Comparison of ENCODE assay signal across 8 mouse cellular contexts in the genomic region with DNA sequence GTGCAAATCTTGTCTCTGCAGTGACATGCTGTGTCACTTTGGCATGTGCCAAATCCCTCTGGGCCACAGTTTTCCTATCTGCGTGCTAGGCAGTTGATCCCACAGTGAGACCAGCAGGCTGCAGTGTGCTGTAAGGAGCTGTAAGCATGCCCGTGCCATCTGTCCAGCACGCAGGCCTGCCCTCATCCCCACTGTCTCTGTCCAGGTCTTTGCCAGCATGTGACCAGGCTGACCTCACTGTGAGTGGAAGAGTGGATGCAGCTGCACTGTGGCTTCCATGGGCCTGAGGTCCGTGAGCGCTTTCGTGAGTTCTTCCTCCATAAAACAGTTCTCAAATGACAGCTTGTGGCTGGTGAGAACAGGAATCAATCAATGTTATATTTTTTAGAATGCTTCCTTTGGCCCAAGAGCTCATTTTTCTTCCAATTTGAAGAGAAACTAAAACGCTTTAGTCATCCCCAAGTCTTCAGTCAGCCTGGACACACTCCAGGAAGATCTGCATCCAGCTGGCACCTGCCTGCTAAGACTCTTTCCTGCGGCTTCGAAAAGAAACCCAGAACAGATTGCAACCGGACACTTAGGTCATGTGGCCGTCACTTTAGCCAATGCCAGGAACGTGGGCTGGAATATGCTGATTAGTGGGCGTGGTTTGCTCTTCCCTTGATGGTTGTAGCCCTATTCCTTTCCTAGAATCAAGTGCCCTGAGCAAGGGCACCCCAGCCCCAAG. TPM values are rescaled to one million over a fixed set of nuclear protein-coding genes. Genes with fewer than 3 reads are reported as not detected.
A peak's percentile ranks its signal among the peaks of the same experiment; 100 is the strongest.
DNase-seq lines count a peak whose midpoint lies in the region; ATAC-seq and TF ChIP-seq lines count a peak whose summit lies in the region.

No protein-coding gene starts in this region.

- no peaks in the 10 kb centered on the region for H3K36me3 ChIP-seq in hindbrain, embryonic 14.5 days (replicated peaks; ENCODE audit: control insufficient read depth, insufficient read depth)
- H3K36me3 ChIP-seq in lung, postnatal 0 days (ENCODE audit: insufficient read depth, low read length): no peaks in the 10 kb centered on the region

- H3K4me1 ChIP-seq in hindbrain, embryonic 14.5 days (replicated peaks; ENCODE audit: control insufficient read depth, insufficient read depth, low read length): peaks cover 24% of the 10 kb centered on the region
- no peaks in the 10 kb centered on the region for H3K4me1 ChIP-seq in lung, postnatal 0 days (ENCODE audit: insufficient read depth, low read depth, low read length)

- TF ChIP-seq CTCF in gastrocnemius, adult 2 months (IDR thresholded peaks at IDR 0.05): no peak
- TF ChIP-seq CTCF in lung, postnatal 0 days (IDR thresholded peaks at IDR 0.05): no peak

- H3K27me3 ChIP-seq in hindbrain, embryonic 14.5 days (ENCODE audit: control insufficient read depth, insufficient read depth, low read length): no peaks in the 10 kb centered on the region
- no peaks in the 10 kb centered on the region for H3K27me3 ChIP-seq in lung, postnatal 0 days (replicated peaks; ENCODE audit: insufficient read depth, low read length)

- WGBS in hindbrain, embryonic 14.5 days: 12% methylated on average over 13 of the region's 13 CpGs
- WGBS in lung, postnatal 0 days: 8% methylated on average over 13 of the region's 13 CpGs

- H3K4me3 ChIP-seq in gastrocnemius, adult 2 months: peak overlapping the region; percentile 62
- no peak overlapping the region for H3K4me3 ChIP-seq in hindbrain, embryonic 14.5 days (replicated peaks; ENCODE audit: low read length)
- H3K4me3 ChIP-seq in lung, postnatal 0 days (ENCODE audit: low read depth, low read length): no peak overlapping the region

- intact Hi-C loops in gastrocnemius, adult 2 months (cut with DNase I): loop anchor here (5.0 kb wide), 1 partner anchor 42 kb away; no protein-coding TSS in a partner anchor

- peak; percentile 91 for ATAC-seq in common myeloid progenitor, adult 5-6 weeks (replicated peaks; ENCODE audit: low read depth, poor library complexity, severe bottlenecking)
- ATAC-seq in hindbrain, embryonic 14.5 days (ENCODE audit: low FRiP score): peak; percentile 57; the same call in 1 of the 2 replicates
- peak; percentile 92 for ATAC-seq in lung, postnatal 0 days

- peak overlapping the region; percentile 12; the same call in 1 of the 2 replicates for H3K4me2 ChIP-seq in hindbrain, embryonic 14.5 days (replicated peaks)
- H3K4me2 ChIP-seq in lung, postnatal 0 days (replicated peaks; ENCODE audit: low read depth, low read length): peak overlapping the region; percentile 23; the same call in 1 of the 2 replicates

- H3K27ac ChIP-seq in gastrocnemius, adult 2 months: peak overlapping the region; percentile 72
- 0 out of 2 replicates have a peak overlapping the region, but pooled peaks have one; percentile 5 for H3K27ac ChIP-seq in hindbrain, embryonic 14.5 days
- no peak overlapping the region for H3K27ac ChIP-seq in lung, postnatal 0 days (ENCODE audit: low read length)

- no peaks in the 10 kb centered on the region for H3K9me3 ChIP-seq in hindbrain, embryonic 14.5 days (ENCODE audit: control insufficient read depth, low read length)
- H3K9me3 ChIP-seq in lung, postnatal 0 days (ENCODE audit: low read length): no peaks in the 10 kb centered on the region

- DNase-seq in adrenal gland, adult 2 months: peak; percentile 76
- DNase-seq in gastrocnemius, adult 2 months: peak; percentile 88
- peak; percentile 56 for DNase-seq in hindbrain, embryonic 14.5 days (ENCODE audit: low spot score)
- peak; percentile 47 to 74 for DNase-seq in layer of hippocampus, postnatal 14 days (ENCODE audit: low spot score in 2 of 2)
- DNase-seq in lung, postnatal 0 days (ENCODE audit: low spot score): peak; percentile 90
- DNase-seq in right cerebral cortex, adult 2 months (ENCODE audit: low spot score in 2 of 2): peak; percentile 81
- no peak for DNase-seq in T-cell, adult 2 months (ENCODE audit: low spot score)

- TF ChIP-seq EP300 in lung, postnatal 0 days (IDR thresholded peaks at IDR 0.05): no peak

- no peak overlapping the region for H3K9ac ChIP-seq in hindbrain, embryonic 14.5 days
- H3K9ac ChIP-seq in lung, postnatal 0 days (replicated peaks; ENCODE audit: low read depth): no peak overlapping the region

RNA-seq across cellular contexts. Expression of a gene that starts 46.1 kb away (rescaled TPM):
- total RNA-seq in adrenal gland, adult 2 months (2021): 10 to 100 TPM; 39.7 to 45.7 TPM
- 98.1 and 108 TPM in 2 replicates for polyA plus RNA-seq in adrenal gland, adult 2 months (2012; rRNA removed)
- 43.5 and 70.6 TPM in 2 replicates for total RNA-seq in common myeloid progenitor, adult 5-6 weeks (2017)
- 10 to 100 TPM; 24.5 to 26.3 TPM for total RNA-seq in gastrocnemius, adult 2 months (2021)
- 52.4 and 58.3 TPM in 2 replicates for polyA plus RNA-seq in hindbrain, embryonic 14.5 days (2014; fragmentation: Nextera tagmentation; extraction: Ambion mirVana)
- 100 to 1,000 TPM; 118 to 125 TPM for total RNA-seq in layer of hippocampus, postnatal 14 days (2021)
- 27.7 and 28.1 TPM in 2 replicates for polyA plus RNA-seq in lung, postnatal 0 days (2015; fragmentation: Nextera tagmentation; extraction: Ambion mirVana)
